Mouse (Mus musculus): ENCODE data around the gene Mdga2.

Gene Mdga2

DNA sequence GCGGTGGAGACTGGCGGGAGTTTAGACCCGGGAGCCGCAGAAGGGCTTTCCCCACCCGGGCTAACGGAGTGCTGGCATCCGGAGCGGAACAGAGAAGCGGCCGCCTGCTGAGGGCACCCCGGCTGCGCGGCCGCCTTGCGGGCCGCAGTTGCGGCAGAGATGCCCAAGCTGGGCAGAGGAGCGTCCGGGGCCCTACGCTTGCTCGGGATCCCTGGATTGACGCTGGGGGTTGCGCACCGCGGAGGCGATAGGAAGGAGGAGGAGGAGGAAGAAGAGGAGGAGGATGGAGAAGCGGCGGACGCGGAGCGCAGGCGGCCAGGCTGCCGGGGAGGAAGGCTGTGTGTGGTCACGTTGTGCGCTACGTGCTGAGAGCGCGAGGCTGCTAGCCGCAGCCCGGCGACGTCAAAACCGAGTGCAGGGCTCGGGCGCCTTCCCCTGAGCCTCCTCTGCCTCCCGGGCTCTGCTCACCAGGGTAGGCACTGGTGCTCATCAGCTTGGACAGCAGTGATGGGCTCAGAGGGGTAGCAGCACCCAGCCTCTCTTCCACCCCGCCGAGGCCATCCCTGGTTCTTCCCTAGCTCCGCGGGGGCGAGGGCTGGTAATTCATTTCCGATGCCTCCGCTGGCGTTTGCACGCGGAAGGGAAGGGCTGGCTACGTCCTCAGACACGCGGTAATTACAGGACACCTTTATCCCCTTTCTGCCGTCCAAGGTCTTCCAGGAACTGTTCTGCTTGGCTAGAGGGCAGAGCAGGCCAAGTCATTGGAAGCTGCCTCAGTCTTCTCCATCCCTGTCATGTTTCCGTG lies at the start of gene Mdga2:
Gene Mdga2 (minus strand): TSS at position 329 of the 805 bp plus-strand sequence.
- peak; percentile 30 for DNase-seq (ENCODE audit: low read depth, low spot score)

DNA sequence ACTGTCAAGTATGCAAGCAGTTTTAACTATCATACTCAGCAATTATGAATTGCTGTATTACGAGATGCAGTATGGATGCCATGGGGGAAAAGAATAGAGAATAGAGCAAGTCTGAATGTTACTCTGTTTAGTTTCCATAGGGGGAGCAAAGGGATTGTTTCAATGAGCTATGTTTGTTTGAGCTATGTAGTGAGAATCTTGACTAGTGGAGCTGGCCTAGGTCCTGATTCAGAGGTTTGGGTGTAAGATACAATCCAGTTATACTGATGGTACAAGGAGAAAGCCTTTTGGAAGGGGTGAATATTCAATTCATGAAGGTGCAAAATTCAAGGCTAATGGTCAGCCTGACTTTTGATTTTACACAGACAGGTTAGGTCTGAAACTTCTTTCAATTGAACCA lies 45.1 kb upstream of the Mdga2 start:
- DNase-seq (ENCODE audit: low read depth, low spot score): peak; percentile 39

DNA sequence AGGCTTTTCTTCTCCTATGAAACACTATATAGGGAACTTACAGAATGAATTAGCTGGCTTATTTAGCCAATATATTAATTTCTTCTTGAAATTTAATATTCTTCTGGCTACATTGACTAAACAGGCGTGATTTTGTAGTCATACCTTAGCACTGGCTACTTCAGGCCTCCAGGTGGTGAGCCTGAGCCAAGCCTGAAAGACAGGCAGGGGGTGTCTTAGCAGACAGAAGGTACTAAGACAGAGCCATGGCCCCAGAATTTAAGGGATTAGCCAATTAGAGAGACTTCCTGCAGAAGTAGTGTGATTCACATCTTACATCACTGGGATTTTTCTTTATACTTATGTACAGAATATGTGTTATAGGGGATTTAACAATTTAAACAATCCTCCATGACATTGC lies 1.2 kb upstream of the Mdga2 start:
- no peak for DNase-seq (ENCODE audit: low read depth, low spot score)

DNA sequence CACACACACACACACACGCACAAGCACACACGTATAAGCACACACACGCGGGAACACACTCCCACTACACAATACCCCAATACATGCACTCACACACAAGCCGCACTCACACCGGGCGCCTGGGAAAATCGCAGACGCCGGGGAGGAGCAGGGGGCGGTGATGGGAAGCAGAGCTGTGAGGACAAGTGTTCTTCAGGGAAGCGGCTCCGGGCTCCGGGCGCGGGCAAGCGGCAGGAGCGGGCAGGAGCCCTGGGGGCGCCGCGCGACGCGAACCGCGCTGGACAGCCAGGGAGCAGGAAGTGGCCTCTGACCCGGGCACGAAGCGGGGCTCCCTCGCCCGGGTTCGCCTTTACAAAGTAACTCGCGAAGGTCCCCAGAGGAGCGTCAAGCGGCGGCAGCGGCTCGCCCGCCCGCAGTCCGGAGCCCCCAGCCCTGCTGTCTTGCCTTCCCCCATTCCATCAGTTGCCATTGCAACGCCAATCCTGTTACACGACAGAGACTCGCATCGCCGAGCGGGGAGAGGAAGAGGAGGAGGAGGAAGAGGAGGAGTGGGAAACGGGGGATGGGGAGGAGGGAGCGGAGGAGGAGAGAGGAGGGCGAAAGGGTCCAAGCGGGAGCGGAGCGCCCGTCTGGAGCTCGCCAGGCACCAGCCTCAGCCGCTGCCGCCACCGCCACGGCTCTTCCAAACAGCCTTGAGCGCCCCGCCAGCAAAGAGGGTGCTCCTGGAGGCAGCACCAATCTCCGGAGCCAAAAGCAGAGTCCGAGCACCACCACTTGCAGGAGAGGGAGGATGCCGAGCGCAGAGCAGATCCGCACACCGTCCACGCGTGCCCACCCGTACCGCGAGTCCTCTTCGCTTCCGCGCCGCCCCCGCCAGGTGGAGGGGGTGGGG lies 774 bp downstream of the Mdga2 start:
- peak; percentile 64 for DNase-seq (ENCODE audit: low read depth, low spot score)

DNA sequence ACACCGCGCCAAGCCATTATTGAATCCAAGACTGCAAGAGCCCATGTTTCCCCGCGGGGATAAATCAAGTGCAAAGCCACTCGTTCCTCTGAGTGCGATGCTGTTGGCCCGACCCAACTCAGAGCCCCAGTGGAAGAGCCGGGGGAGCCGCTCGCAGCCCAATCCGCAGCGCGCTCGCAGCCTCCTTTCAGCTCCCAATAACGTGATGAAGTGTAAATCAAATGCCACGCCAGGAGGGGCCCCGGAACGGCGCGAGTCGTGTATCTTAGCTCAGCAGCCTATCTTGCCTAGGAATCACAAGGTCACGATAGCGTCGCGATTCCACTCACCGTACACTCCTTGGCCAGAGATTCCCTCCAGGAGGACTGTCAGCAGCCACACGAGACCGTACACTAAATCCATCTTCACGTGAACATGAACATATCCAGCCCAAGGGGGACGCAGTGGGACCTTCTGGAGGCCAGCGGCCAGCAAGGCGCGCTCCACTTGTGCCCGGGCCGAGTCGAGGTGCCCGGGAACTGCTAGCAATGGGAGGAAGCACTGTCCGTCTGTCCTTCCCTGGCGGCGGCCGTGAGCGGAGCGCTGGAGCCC lies 1.6 kb downstream of the Mdga2 start:
- peak; percentile 33 for DNase-seq (ENCODE audit: low read depth, low spot score)

DNA sequence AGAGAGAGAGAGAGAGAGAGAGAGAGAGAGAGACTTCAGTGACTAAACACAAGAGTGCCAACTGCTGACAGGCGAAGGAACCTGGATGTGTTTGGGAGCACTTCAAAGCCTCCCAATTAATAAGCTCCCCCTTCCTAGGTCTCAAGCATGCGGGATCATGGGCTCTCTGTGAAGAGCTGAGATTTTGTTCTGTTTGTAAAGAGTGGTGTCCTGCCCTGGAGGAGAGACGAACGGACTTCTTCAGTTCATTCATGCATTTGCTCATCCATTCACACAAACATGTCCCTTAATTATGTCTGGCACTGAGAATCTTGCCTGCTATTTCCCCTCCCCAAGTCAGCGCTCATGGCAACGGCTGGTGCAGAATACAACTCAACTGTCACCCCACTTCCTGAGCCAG lies 2.3 kb downstream of the Mdga2 start:
- DNase-seq (ENCODE audit: low read depth, low spot score): peak; percentile 6

DNA sequence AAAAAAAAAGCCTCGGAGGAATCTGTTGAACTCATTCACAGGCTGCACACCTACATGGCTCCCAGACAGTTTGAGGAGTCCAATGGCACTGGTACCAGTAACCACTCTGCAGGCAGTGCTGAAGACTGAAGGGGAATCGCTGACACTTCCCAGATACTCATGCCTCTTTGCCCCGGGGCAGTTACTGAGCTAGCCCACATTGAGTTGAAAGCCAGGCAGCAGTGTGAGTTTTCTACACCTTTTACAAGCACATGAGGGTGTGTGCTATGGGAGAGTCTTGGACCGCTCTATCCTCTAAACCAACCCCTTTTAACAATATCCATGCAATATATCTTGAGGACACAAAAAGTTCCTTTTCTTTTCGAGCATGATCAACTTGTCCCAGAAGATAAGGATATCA lies 2.8 kb downstream of the Mdga2 start:
- DNase-seq (ENCODE audit: low read depth, low spot score): no peak

DNA sequence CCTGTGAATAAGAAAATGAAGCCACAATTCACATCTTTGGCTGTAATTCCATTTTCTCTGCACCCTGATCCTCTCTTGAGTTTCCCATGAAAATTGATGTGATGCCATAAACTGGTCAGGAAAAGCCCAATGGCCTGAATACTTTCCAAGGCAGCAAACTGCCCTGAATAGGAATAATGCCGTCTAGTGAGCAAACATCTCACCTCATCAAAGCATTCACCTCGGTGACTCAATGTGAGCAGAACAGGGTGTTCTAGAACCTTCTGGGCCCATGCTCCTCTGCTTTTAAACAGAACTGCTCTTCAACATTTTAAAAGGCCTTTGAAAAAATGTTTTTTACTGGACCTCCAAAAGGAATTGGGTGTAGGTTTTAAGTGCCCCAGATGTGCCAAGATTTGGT lies 9.5 kb downstream of the Mdga2 start:
- no peak for DNase-seq (ENCODE audit: low read depth, low spot score)

DNA sequence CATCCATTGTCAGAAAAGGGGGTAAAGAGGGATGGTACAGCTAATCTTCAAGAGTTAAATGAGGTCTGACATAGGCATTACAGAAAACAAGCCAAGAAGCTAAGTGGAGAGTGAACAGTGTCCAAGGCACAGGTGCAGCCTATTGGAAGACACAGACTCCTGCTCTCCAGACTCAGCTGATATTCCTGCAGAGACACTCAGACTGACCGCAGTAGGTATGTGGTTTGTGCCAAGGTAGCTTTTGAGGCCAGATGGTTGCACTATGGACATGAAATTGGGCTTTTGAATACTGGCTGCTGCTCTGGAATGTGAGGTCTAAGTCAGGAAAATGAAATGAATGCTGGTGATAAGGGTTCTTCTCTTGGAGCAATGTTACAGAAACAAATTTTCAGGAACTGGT lies 44.2 kb downstream of the Mdga2 start:
- DNase-seq (ENCODE audit: low read depth, low spot score): no peak

DNA sequence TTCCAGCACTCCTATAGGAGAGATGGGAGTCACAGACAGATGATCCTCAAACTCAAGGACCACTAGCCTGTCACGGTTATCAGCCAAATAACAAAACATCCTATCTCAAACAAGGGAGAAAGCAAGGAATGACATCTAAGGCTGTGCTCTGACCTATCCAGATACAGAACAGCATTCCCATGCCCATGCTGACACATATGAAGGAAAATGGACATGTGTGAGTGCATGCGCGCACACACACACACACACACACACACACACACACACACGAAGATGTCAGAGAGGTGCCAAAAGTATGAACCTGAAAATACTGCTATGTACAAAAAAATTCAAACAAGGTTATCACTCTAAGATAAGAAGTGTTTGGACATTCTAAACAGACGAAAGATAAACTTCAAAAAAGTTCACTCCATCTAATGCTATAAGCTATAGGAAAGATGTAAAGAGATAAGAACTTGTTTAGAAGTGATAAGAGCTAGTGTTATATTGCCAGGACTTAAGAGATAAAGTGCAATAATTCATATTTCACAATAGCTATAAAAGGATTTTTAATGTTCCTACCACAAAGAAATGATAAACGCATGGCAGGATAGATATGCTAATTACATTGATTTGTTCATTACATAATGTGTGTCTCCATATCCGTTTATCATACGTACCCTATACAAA lies 65.6 kb downstream of the Mdga2 start:
- DNase-seq (ENCODE audit: low read depth, low spot score): no peak

DNA sequence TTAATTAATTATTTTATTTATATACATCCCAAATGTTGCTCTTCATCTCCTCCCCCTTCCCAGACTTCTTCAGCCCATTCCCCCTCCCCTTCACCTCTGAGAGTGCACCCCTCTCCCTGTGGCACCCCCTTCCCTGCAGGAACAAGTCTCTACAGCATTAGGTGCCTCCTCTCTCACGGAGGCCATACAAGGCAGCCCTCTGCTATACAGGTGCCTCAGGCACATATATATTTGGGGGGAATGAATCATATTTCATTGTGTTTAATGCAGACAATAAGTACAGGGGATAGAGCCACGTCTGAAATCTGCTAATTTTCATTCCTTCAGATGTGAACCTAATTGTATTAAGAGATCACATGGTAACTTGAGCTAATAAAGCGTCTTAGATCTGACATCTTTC lies 69.3 kb downstream of the Mdga2 start:
- no peak for DNase-seq (ENCODE audit: low read depth, low spot score)

DNA sequence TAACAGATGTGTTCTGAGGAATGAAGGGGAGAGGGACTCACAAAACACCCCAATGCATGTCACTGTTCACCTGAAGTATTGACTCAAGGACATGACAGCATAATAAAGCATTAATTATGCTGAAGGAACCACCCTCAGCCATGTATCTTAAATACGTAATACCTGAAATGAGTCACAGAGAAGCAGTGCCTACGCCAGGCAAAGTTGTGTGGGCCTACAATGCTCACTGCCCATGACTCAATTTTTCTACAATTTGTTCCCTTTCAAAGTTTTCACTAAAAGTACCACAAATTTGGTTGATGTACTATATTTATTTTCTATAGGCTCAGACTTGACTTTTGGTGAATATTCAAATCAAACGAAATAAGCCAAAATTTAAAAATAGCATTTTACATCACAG lies 80.7 kb downstream of the Mdga2 start:
- DNase-seq (ENCODE audit: low read depth, low spot score): no peak

DNA sequence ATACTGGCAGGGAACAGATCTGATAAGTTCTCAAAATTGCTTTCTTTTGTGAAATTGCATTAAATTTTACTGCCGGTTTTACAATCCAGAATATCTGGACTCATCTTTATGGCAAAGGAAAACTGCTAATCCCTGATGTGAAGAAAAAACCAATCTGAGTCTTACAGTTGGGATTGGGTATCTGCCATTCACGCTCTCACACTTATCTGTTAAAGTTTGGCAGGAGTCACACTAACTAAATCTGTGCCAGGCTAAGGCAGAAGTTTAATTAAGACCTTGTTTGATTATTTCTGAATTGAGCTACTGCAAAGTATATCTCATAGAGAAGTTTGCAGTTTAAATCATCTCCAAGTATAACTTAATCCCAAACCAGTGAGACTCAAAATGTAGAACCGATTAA lies 82.2 kb downstream of the Mdga2 start:
- no peak for DNase-seq (ENCODE audit: low read depth, low spot score)

DNA sequence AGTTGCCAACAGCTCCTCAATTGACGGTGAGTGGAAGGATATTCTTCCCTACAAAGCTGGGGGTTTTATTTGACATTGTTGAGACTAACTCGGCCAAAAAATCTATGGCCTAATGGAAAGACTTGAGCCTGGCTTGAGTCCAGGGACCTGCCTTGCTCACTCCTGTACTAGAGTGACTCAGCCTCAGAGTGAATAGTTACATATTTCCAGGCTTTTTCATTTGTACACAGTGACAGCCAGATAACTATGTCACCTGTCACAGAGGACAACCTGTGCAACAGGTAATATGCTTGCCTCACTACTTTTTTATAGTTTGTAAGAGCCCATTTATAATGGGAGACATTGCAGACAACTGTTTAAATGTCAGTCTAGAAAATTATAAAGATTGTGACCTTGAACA lies 94.9 kb downstream of the Mdga2 start:
- DNase-seq (ENCODE audit: low read depth, low spot score): no peak

DNA sequence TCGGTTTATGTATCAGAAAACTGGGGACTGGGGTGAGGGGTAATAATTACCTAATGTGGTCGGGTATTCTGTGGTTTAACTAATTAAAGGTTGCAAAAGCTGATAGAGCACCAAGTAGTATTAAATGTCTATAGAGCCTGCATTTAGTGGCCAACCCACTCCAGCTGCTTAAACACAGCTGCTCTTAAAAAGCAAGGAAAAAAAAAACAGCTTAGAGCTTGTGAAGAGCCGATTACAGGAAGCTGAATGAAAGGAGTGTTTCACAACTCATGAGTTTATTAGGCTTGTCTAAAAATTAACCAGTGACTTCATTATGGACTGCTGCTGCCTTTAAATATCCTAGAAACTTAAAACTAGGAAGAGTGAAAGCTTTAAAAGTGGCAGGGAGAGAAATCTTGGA lies 98.5 kb downstream of the Mdga2 start:
- no peak for DNase-seq (ENCODE audit: low read depth, low spot score)

DNA sequence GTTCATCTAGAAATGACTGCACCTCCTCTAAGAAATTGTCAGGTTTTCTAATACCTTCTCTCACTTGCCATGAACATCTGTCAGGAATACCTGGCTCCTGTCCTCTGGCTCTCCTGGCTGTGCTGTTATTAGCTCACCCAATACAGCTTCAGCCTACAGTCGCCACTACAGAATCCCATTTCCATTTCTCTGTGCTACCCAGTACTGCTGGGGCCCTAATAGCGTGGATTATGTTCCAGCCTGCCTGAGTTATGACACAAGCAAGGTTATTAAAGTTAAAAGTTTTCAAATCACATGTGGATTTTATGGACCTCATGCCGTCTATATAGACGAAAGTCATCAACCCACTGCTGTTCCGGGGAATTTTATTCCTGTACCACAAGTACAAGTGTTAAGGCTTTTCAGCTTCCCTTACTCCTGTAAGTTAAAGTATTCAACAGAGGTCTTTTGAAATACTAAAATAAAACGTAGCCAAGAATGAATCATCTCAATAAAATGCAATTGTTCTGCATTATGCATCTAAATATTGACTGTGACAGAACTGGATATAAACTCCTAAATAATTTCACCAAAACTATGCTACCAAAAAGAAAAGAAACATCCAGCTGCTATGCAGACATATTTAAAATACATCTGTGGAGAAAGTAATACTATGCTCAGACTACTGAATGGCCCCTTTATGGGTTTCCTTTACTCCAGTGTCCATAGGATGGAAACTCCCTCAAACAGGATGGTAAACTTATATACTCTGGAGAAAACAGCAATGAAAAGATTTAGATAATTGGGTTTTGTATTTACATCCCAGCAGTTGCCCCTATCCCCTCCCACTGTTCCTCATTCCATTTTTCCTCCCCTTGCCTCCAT lies 103.5 kb downstream of the Mdga2 start:
- no peak for DNase-seq (ENCODE audit: low read depth, low spot score)

DNA sequence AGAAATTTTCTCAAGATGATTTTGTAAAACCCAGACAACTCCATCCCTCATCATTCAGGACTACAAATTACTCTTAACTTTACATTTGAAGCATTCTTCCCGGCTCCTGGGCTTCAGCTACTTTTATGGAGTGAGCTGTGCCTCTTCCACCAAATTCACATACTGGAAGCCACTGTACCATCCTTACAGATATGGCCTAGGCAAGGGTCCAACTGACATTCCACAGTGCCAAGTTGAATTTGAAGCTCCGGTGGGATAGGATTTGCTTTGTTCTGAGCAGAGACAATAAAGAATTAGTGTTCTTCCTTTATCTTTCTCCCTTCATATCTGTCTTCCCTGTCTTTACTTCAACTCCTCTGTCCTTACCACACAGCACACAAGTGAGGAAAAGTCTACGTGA lies 118.2 kb downstream of the Mdga2 start:
- DNase-seq (ENCODE audit: low read depth, low spot score): no peak

DNA sequence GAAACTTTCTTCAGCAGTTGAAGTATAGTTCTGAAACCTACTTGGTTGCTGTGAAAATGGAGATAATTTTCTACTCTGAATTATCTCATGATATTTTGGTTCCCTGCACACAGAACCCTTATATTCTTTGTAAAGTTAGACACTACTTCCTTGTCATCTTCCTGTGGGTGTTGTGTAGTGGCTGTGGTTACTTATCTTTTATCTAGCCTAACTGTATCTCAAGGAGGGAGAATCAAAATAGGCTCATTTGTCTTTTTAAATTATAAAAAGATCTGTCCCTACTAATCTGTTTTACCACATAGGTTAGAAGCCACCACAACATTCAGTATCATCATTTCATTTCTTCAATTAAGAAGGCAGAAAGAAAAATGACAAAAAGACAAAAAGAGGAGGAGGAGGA lies 127.9 kb downstream of the Mdga2 start:
- no peak for DNase-seq (ENCODE audit: low read depth, low spot score)

DNA sequence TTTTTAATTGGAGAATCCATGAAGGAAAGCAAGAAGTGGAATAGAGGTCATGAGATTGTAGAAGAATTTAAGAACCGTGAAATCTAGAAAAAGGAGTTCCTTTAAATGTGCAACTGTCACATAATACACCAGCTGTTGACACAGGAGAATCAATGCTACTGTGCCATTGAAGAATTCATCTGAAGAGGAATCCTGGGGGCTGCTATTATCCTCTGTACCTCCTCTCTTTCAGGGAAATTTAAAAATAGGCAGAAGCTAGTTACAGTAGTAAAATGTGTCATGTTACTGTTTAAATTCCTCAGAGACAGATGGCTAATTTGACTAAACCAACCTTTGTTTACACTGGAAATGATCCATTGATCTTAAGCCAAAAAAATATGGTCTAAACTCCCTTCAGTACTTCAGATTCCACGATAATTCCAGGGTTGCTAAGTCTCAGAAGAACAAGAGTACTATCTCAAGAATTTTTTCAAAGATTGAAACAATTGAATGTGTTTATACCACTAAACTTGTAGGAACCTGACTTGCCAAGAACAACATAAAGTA lies 131.9 kb downstream of the Mdga2 start:
- no peak for DNase-seq (ENCODE audit: low read depth, low spot score)

DNA sequence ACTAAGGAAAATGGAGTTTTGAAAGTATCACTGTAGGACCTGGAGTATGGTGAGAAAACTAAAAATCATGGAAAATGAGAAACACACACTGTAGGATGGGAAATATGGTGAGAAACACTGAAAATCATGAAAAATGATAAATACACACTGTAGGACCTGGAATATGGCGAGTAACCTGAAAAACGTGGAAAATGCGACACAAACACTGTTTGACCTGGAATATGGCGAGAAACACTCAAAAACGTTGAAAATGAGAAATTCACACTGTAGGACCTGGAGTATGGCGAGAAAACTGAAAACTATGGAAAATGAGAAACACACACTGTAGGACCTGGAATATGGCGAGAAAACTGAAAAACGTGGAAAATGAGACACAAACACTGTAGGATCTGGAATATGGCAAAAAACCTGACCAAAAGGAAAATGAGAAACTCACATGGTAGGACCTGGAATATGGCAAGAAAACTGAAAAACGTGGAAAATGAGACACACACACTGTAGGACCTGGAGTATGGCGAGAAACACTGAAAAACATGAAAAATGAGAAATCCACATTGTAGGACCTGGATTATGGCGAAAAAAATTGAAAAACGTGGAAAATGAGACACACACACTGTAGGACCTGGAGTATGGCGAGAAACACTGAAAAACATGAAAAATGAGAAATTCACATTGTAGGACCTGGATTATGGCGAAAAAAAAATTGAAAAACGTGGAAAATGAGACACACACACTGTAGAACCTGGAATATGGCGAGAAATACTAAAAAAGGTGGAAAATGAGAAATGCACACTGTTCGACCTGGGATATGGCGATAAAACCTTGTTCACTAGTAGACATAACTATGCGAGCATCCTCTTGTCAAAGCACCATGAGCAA lies 163.0 kb downstream of the Mdga2 start:
- peak; percentile 48 for DNase-seq (ENCODE audit: low read depth, low spot score)

All from R1 (cell line).